Mouse (Mus musculus) heart, embryonic 10.5 days (tissue): ENCODE results near the gene Myo19. TPM values are rescaled to one million over a fixed set of nuclear protein-coding genes. Genes with fewer than 3 reads are reported as not detected.

Experiments used
- DNase-seq: peaks from one replicate; pipeline ENCODE4 v3.0.0-alpha.2; 2017; ENCODE audit warnings: low spot score
- H3K27ac ChIP-seq: fragments of 300-500 bp; sonication (generic); 2 replicates; pipeline ENCODE4 v1.5.1; 2016; ENCODE audit warnings: mild to moderate bottlenecking
- H3K27me3 ChIP-seq: fragments of 300-500 bp; sonication (generic); 2 replicates; pipeline ENCODE4 v1.6.1; 2016; ENCODE audit warnings: mild to moderate bottlenecking; ENCODE audit not compliant: poor library complexity, insufficient read depth, severe bottlenecking
- H3K36me3 ChIP-seq: fragments of 300-500 bp; sonication (generic); 2 replicates; pipeline ENCODE4 v1.6.1; 2016; ENCODE audit warnings: mild to moderate bottlenecking, moderate library complexity
- H3K4me1 ChIP-seq: fragments of 300-500 bp; sonication (generic); 2 replicates; pipeline ENCODE4 v1.6.1; 2016; ENCODE audit warnings: mild to moderate bottlenecking
- H3K4me3 ChIP-seq: fragments of 300-500 bp; sonication (generic); 2 replicates; pipeline ENCODE4 v1.5.1; 2016; ENCODE audit warnings: mild to moderate bottlenecking, moderate library complexity
- H3K9me3 ChIP-seq: fragments of 300-500 bp; sonication (generic); 2 replicates; pipeline ENCODE4 v1.6.1; 2016; ENCODE audit warnings: mild to moderate bottlenecking, moderate library complexity
- WGBS: fragments of 180-500 bp; shearing (Covaris S2); methylation state at CpG from one replicate; pipeline ENCODE4 v1.1.7; 2016; 5-methylcytosine and 5-hydroxymethylcytosine counted together
- polyA plus RNA-seq: library from polyadenylated mRNA; unstranded; fragments of >200 nt; fragmentation: Nextera tagmentation; extraction: Ambion mirVana; gene quantifications from 2 replicates; pipeline ENCODE4 v1.2.1, GENCODE M21; 2016

The Myo19 gene
- 10.1 and 10.6 TPM in 2 replicates for polyA plus RNA-seq

DNA sequence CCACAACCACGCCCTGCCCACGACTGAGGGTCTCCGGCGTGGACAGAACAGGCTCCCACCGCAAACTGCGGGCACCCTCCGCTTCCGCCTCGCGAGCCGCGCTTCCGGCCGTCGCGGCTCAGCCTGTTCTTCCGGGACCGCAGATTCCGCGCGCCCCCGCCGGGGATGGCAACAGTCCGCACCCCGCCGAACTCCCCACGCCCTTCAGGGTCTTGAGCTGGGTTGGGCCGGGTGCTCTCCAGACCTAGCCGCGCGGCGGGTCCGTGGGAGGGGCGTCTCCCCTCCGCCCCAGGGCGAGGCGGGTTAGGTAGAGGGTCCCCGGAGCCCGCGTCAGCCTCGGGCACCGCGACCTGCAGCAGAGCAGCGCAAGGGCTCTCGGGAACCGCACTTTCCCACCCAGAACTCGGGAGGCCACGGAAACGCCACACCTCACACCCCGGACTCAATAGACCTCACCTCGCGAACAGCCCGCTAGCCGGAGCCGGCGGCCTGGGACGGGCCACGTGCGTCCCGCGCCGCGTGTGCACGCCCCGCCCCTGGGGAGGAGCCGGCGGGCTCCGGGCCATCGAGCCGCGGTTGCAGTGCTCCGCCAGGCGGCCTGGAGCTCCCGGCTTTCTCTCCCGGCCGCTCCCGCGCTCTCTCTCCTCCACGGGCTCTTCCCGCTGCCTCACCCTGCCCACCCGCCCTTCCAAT lies at the start of gene Myo19, which contains the start of gene Pigw:
Myo19 (plus strand) TSS at position 377 of the 693 bp plus-strand sequence.
Pigw (minus strand) TSS at position 514 of the 693 bp plus-strand sequence.
- peaks cover 39% of the 10 kb centered on the region for H3K36me3 ChIP-seq
- peak within 1 kb of the TSS; percentile 93 for H3K4me3 ChIP-seq
- no peaks in the 10 kb centered on the region for H3K27me3 ChIP-seq
- peaks cover 19% of the 10 kb centered on the region for H3K4me1 ChIP-seq
- H3K9me3 ChIP-seq: no peaks in the 10 kb centered on the region
- WGBS: under 1% methylated on average over 81 of the region's 81 CpGs
- peak within 1 kb of the TSS; percentile 97 for H3K27ac ChIP-seq
- DNase-seq: peak; percentile 87

DNA sequence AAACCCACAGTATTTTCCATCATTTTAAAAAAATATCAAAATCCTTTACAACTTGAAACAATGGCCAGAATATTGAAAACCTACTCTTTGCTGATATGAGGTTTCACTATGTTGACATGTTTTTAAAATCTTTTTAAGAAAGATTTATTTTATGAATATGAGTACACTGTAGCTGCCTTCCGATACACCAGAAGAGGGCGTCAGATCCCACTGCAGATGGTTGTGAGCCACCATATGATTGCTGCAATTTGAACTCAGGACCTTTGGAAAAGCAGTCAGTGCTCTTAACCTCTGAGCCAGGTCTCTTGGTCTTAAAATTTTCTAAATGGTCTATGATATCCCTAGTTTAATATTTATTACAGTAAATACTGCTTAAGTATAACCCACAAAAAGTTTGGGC lies 40.6 kb upstream of the Myo19 start:
- no peaks in the 10 kb centered on the region for H3K9me3 ChIP-seq
- no peaks in the 10 kb centered on the region for H3K27me3 ChIP-seq
- 91% methylated on average over 2 of the region's 2 CpGs for WGBS
- H3K4me1 ChIP-seq: no peaks in the 10 kb centered on the region
- peaks cover 86% of the 10 kb centered on the region for H3K36me3 ChIP-seq
- H3K4me3 ChIP-seq: no peak overlapping the region
- no peak overlapping the region for H3K27ac ChIP-seq
- no peak for DNase-seq

DNA sequence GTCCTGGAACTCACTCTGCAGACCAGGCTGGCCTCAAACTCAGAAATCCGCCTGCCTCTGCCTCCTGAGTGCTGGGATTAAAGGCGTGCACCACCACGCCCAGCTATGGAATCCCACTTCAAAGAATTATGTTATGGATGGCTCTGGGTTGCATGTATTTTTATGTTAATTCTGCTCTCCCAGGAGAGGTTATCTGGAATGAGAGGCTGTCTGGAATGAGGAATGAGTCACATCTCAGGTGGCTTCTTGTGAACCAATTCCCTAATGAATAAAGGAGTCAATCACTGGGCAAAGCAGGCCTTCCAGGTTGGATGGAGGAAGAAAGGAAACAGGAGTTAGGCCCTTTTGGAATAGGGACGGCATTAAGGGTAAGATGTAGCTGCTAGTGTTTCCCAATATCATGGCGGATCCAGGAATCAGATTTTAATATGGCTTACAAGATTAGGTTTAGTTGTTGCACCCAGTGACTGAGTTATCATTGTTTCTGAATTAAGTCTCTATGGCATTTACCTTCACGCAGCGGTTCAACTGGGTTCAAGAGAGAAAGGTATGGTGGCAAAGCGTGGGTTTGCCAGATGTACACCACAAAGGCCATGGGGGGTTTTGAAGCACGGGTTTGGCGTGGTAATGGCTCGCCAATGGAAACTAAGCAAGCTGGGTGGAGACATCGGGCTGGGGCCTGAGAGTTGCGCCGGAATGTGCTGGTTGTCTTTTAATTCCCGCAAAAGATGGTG lies 33.0 kb upstream of the Myo19 start:
- no peaks in the 10 kb centered on the region for H3K4me1 ChIP-seq
- H3K36me3 ChIP-seq: peaks cover 78% of the 10 kb centered on the region
- H3K9me3 ChIP-seq: no peaks in the 10 kb centered on the region
- no peaks in the 10 kb centered on the region for H3K27me3 ChIP-seq
- no peak for DNase-seq
- no peak overlapping the region for H3K4me3 ChIP-seq
- H3K27ac ChIP-seq: no peak overlapping the region
- 93% methylated on average over 15 of the region's 15 CpGs for WGBS

DNA sequence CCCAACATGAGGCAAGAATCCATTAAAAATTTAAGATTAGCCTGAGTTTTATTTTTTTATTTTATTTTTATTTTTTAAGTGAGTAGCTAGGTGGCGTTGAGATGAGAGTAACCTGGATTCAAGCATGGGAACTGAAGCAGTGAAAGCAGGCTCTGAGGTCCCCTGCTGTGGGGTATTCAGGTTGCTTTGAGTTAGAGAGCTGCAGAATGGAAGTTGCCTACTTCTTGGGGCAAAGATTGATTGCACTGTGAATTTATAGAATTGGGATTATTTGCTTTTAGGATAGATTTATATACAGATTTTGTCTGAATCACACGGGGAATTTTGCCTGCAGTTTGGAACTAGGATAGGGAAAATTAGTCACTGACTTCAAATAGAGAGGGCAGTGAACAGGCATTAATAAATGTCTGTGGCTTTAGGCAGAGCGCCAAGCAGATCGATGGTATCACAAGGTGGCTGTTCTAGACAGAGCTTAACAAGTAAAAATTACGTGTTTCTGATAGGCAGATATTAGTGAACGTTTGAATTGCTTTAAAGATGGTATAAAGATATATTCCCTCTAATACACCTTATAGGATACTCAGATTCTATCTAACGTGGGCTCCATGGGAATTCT lies 32.4 kb upstream of the Myo19 start:
- no peaks in the 10 kb centered on the region for H3K9me3 ChIP-seq
- H3K36me3 ChIP-seq: peaks cover 80% of the 10 kb centered on the region
- no peak overlapping the region for H3K27ac ChIP-seq
- 88% methylated on average over 7 of the region's 7 CpGs for WGBS
- H3K4me1 ChIP-seq: no peaks in the 10 kb centered on the region
- no peak for DNase-seq
- H3K27me3 ChIP-seq: no peaks in the 10 kb centered on the region
- no peak overlapping the region for H3K4me3 ChIP-seq

DNA sequence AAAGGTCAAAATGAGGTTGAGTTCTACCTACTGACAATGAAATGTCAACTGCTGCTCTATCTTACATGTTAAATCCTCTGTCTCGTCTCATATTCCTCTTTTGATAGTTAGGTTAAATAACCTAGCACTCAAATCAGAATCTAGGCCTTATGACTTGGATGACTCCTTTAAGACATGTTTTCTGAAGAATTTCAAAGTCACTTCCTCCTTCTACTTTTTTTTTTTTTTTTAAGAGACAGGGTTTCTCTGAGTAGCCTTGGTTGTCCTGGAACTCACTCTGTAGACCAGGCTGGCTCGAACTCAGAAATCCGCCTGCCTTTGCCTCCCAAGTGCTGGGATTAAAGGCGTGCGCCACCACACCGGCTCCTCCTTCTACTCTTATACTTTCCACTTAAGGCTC lies 24.7 kb upstream of the Myo19 start:
- Histone ChIP-seq H3K9me3 (no peaks in the 10 kb centered on the region), H3K27me3 (no peaks in the 10 kb centered on the region), H3K4me1 (no peaks in the 10 kb centered on the region), H3K36me3 (peaks cover 86% of the 10 kb centered on the region), H3K27ac (no peak overlapping the region), H3K4me3 (no peak overlapping the region)
- no peak for DNase-seq
- 93% methylated on average over 6 of the region's 6 CpGs for WGBS

DNA sequence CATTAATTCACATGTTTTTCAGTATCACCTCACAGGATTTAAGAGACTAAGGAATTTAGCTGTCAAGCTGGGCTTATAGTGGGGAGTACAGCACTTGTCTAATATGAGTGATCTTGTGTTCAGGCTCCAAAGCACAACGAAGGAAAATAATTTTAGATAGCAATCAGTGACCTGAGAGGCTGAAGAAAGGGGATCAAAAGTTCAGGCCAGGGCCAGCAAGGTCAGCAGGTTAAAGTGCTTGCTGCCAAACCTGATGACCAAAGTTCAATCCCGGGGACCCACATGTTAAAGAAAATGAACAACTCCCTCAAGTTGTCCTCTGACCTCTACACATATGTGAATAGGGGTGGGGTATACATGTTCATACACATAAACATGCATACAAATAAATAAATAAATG lies 14.7 kb upstream of the Myo19 start:
- 50% methylated on average over 2 of the region's 2 CpGs for WGBS
- Histone ChIP-seq H3K27ac (no peak overlapping the region), H3K4me3 (no peak overlapping the region), H3K9me3 (no peaks in the 10 kb centered on the region), H3K4me1 (peaks cover 8% of the 10 kb centered on the region; the same call in 1 of the 2 replicates), H3K27me3 (no peaks in the 10 kb centered on the region), H3K36me3 (peaks cover 39% of the 10 kb centered on the region)
- DNase-seq: no peak

DNA sequence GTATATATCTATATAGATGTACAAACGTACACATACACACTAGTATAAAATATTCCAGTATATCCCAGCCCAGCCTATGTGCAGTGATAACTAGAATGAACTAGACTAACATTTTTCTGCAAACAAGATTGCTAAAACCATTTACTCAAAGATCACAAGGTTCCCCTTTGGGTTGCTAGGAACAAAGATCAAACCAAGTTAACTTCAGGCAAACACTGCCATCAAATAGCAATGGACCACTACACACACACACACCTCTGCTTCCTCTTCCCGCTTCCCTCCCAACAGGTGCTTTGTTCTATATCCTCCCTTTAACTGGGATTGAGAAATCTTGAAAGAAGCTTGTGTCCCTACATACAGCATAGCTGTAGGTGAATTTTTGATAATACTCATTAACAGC lies 12.4 kb upstream of the Myo19 start:
- DNase-seq: no peak
- Histone ChIP-seq H3K36me3 (peaks cover 17% of the 10 kb centered on the region; the same call in 1 of the 2 replicates), H3K27ac (no peak overlapping the region), H3K4me1 (peaks cover 8% of the 10 kb centered on the region; the same call in 1 of the 2 replicates), H3K9me3 (no peaks in the 10 kb centered on the region), H3K4me3 (0 out of 2 replicates have a peak overlapping the region, but pooled peaks have one; percentile 5), H3K27me3 (no peaks in the 10 kb centered on the region)
- WGBS: 91% methylated on average over 2 of the region's 2 CpGs

DNA sequence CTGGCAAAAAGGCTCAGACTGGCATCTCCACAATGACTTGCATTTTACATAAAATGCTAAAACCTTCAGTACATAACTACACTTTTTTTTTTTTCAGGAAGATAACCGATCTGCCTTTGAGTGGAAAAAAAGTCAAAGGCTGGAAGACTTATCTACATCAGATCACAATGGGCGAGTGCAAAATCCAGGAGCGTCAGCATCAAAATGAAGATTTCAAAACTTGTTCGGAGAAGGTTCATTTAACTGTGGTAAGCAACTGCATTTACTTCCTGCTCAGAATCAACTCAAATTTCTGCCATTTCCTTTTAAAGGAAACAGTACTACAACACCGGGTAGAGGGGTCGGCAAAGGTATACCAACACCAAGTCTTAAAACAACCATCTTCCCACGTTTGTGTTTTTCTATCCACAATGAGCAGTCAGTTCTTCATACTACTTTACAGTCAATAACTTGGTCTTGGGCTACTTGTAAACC lies 11.1 kb upstream of the Myo19 start:
- Histone ChIP-seq H3K36me3 (0 out of 2 replicates have a peak, but pooled peaks cover 10% of the 10 kb centered on the region), H3K9me3 (no peaks in the 10 kb centered on the region), H3K27me3 (no peaks in the 10 kb centered on the region), H3K27ac (peak overlapping the region; percentile 98), H3K4me1 (peaks cover 8% of the 10 kb centered on the region; the same call in 1 of the 2 replicates), H3K4me3 (peak overlapping the region; percentile 97)
- 9% methylated on average over 7 of the region's 7 CpGs for WGBS
- DNase-seq: no peak

DNA sequence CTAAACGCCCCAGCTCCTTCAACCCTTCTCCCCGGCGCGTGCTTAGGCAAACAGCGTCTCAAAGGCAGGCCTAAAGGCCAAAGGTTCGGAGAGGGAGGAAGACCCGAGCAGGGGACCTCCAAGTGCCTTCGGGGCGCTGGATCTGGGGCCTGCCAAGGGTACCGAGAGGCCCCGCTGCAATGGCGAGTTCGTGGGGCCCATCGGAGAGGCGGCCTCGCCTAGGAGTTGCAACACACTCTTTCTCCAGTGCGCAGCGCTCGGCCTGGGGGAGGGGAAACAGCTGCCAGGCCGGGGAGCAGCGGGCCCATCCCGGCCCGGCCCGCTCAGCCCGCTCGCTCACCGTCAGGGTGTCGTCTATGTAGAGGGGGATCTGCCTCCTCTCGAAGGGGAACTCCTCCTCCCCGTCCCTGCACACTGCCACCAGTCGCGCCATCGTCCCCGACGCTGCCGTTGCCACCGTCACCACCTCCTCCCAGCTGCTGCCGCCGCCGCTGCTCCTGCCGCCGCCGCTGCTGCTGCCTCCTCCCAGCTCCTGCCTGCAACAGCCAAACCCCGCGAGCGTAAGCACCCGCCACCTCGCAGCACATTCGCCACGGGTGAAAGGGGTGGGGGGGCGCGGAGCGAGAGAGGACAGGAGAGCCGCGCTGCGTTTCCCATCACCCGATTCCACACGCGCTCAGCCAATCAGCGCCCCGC lies 10.3 kb upstream of the Myo19 start:
- Histone ChIP-seq H3K36me3 (0 out of 2 replicates have a peak, but pooled peaks cover 6% of the 10 kb centered on the region), H3K9me3 (no peaks in the 10 kb centered on the region)
- WGBS: under 1% methylated on average over 61 of the region's 61 CpGs

DNA sequence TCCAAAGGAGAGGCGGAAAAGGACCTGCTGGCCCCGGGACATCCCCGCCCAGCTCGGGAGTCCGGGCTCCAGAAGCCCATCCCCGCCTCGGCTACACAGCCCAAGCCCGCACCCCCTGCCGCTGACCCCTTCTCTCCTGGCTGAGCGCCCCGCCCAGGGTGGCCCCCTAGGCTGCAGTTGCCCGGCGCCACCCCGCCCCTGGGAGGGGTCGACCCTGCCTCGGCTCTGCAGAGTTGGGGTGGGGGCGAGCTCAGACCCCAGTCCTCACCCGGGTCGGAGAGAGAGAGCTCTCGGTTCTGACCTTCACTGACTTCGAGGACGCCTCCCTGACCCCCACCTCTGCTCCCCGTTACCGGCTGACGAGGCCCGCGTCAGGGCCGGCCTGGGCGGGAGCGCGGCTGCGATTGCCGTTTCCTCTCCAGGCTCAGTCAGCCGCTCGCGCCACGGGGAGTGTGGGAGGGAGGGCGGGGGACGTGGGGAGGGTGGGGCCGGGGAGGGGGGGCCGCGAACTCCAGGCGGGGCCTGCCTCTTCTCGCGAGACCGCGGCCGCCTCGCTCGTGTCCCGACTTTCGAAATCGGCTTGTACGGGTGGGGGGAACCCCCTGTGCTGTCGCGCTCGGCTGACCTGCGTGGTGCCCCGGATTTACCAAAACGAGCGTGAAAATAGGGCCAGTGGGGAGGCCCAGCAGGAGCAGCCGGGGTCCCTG lies 9.5 kb upstream of the Myo19 start, which contains the start of gene Ggnbp2:
Ggnbp2 (minus strand) TSS at position 481 of the 707 bp plus-strand sequence.
- H3K4me1 ChIP-seq: peaks cover 8% of the 10 kb centered on the region; the same call in 1 of the 2 replicates
- 0 out of 2 replicates have a peak, but pooled peaks cover 6% of the 10 kb centered on the region for H3K36me3 ChIP-seq
- peak within 1 kb of the TSS; percentile 97 for H3K4me3 ChIP-seq
- DNase-seq: peak; percentile 96
- peak within 1 kb of the TSS; percentile 98 for H3K27ac ChIP-seq
- no peaks in the 10 kb centered on the region for H3K9me3 ChIP-seq
- H3K27me3 ChIP-seq: no peaks in the 10 kb centered on the region
- under 1% methylated on average over 55 of the region's 62 CpGs for WGBS

More for the DNA sequence above, 10.3 kb upstream of the Myo19 start:
- DNase-seq: peak; percentile 98
- no peaks in the 10 kb centered on the region for H3K27me3 ChIP-seq
- H3K4me3 ChIP-seq: peak overlapping the region; percentile 97
- H3K27ac ChIP-seq: peak overlapping the region; percentile 98
- H3K4me1 ChIP-seq: peaks cover 8% of the 10 kb centered on the region; the same call in 1 of the 2 replicates

DNA sequence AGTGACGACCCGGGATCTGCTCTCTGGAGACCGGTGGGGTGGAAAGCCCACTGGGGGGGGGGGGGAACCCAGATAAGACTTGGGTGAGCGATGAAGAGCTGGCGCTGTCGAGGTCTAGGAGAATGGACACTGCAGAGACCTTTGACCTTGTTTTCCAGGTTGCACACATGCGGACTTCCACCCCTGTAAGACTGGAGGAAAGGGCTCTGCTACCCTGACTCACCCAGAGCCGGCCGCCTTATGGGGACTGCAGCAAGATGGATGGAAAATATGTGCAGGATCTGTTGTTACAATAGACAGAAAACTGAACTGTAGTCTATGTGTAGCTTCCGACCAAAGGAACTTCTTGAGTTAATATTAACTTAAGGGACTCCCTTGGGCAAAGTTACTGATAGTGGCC lies 8.9 kb upstream of the Myo19 start:
- no peak for DNase-seq
- WGBS: 0% methylated on average over 10 of the region's 10 CpGs
- no peaks in the 10 kb centered on the region for H3K27me3 ChIP-seq
- peaks cover 5% of the 10 kb centered on the region; the same call in 1 of the 2 replicates for H3K4me1 ChIP-seq
- H3K9me3 ChIP-seq: no peaks in the 10 kb centered on the region
- H3K4me3 ChIP-seq: peak overlapping the region; percentile 97
- 0 out of 2 replicates have a peak, but pooled peaks cover 6% of the 10 kb centered on the region for H3K36me3 ChIP-seq
- H3K27ac ChIP-seq: peak overlapping the region; percentile 98
